Mouse (Mus musculus) ES-Bruce4 (cell line): ENCODE results near the gene Inpp4b. TPM values are rescaled to one million over a fixed set of nuclear protein-coding genes. Genes with fewer than 3 reads are reported as not detected.

Experiments used
- H3K27ac ChIP-seq: 2 replicates; pipeline ENCODE4 v1.5.1; 2012; ENCODE audit warnings: low read length, inconsistent platforms; ENCODE audit not compliant: insufficient read depth
- H3K27me3 ChIP-seq: 2 replicates; pipeline ENCODE4 v1.6.1; 2012; ENCODE audit warnings: mild to moderate bottlenecking, low read length, inconsistent platforms; ENCODE audit not compliant: control insufficient read depth, poor library complexity, insufficient read depth, severe bottlenecking
- H3K36me3 ChIP-seq: 2 replicates; pipeline ENCODE4 v1.6.1; 2012; ENCODE audit warnings: inconsistent platforms, mild to moderate bottlenecking, low read length, moderate library complexity; ENCODE audit not compliant: control insufficient read depth, poor library complexity, insufficient read depth, severe bottlenecking
- H3K4me1 ChIP-seq: one replicate; pipeline ENCODE4 v1.8.1; 2011; ENCODE audit warnings: low read length; ENCODE audit not compliant: control insufficient read depth, insufficient read depth
- H3K4me3 ChIP-seq: 2 replicates; pipeline ENCODE4 v1.5.1; 2011; ENCODE audit warnings: low read depth, mild to moderate bottlenecking, low read length
- H3K9ac ChIP-seq: 2 replicates; pipeline ENCODE4 v1.6.1; 2012; ENCODE audit warnings: low read depth, mild to moderate bottlenecking, inconsistent platforms; ENCODE audit not compliant: poor library complexity, severe bottlenecking
- H3K9me3 ChIP-seq: replicated peaks from 2 replicates; pipeline ENCODE4 v1.6.1; 2012; ENCODE audit warnings: mild to moderate bottlenecking, low read length, inconsistent platforms; ENCODE audit not compliant: control insufficient read depth, poor library complexity, insufficient read depth, severe bottlenecking
- CTCF ChIP-seq: IDR thresholded peaks from one replicate; pipeline ENCODE4 v1.8.1; 2011; ENCODE audit warnings: low read depth, low read length
- EP300 ChIP-seq: IDR thresholded peaks from 2 replicates; pipeline ENCODE4 v1.6.1; 2011; ENCODE audit warnings: low read depth, low read length; ENCODE audit not compliant: insufficient read depth
- POLR2A ChIP-seq: IDR thresholded peaks from one replicate; pipeline ENCODE4 v1.8.1; 2011; ENCODE audit warnings: low read length; ENCODE audit not compliant: insufficient read depth
- polyA plus RNA-seq: library from polyadenylated mRNA; stranded (reverse); fragments of >200 nt; gene quantifications from 2 replicates; pipeline ENCODE4 v1.2.4, GENCODE M21; 2011; ENCODE audit warnings: low read depth; ENCODE audit not compliant: missing spikeins, insufficient read depth, insufficient read length

Inpp4b gene
- polyA plus RNA-seq, 1 experiment, result not detected

DNA sequence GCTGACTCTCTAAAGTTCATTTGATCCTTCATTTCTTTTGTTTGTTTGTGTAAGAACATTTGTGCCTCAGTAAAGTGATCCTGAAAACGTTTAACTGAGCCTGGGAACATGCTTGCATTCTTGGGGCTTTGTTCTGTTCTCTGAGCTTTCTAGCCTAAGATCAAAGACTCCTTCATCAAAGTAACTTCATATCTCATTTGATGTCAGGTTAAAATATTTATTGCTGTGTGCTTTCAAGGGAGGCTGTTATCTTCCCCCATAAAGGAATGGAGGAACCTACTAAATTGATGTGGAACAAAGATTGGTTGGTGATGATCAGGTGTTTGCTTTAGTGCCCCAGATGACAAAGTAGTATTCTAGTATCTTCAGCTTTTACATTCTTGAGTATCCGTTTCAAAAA, 352.5 kb downstream of the Inpp4b start:
- no peaks in the 10 kb centered on the region for H3K36me3 ChIP-seq
- TF ChIP-seq CTCF (no peak), EP300 (no peak), POLR2A (no peak)

GRCm38 (mm10) chr8:81702038-81702437, 359.7 kb downstream of the Inpp4b start:
- H3K27me3 ChIP-seq, result no peaks in the 10 kb centered on the region
- no peaks in the 10 kb centered on the region for H3K36me3 ChIP-seq
- TF ChIP-seq EP300, result no peak
- no peaks in the 10 kb centered on the region for H3K4me1 ChIP-seq
- H3K27ac ChIP-seq, result no peak overlapping the region
- no peak overlapping the region for H3K4me3 ChIP-seq
- H3K9ac ChIP-seq, result no peak overlapping the region
- H3K9me3 ChIP-seq, result no peaks in the 10 kb centered on the region

More for the DNA sequence above, 352.5 kb downstream of the Inpp4b start:
- Histone ChIP-seq H3K9ac (no peak overlapping the region), H3K9me3 (no peaks in the 10 kb centered on the region), H3K27me3 (no peaks in the 10 kb centered on the region), H3K4me1 (no peaks in the 10 kb centered on the region), H3K4me3 (no peak overlapping the region), H3K27ac (no peak overlapping the region)

DNA sequence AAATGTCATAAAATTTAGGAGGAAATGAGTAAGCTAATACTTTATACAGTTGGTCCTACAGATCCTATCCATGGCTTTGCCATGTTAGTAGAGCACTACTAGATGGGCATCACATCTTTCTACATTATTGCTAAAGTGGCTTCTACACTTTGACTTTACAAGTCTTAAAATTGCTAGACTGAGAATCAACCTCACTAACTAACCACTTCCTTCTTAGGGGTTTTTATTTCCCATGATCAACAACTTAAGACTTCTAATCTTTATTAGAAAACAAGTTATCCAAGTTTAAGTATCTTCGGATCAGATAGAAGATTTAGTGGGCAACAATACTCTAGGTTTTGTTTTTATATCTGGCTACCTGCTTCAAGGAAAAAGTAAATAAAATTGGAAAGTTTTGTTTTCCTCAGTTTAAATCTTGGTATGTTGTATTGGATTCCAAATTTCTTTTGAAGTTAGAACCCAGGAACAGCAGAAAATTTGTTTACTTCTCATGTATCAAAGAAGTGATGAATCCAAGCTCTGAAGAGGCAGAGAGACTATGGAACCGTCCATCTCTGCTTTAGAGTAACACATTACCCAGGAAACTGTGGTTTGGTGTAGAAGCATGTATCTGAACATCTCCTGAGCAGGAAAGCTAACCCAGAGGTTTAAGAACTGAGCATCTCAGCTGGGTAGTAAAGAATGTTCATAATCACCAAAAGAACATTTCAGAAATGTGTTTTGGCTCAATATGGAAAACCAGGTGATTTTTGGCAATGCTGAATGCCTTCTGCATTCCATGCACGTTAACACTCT, 361.4 kb downstream of the Inpp4b start:
- Histone ChIP-seq H3K36me3 (no peaks in the 10 kb centered on the region), H3K9ac (no peak overlapping the region), H3K4me1 (no peaks in the 10 kb centered on the region), H3K27ac (no peak overlapping the region), H3K27me3 (no peaks in the 10 kb centered on the region), H3K4me3 (no peak overlapping the region), H3K9me3 (no peaks in the 10 kb centered on the region)
- TF ChIP-seq EP300 (no peak), POLR2A (no peak), CTCF (no peak)

DNA sequence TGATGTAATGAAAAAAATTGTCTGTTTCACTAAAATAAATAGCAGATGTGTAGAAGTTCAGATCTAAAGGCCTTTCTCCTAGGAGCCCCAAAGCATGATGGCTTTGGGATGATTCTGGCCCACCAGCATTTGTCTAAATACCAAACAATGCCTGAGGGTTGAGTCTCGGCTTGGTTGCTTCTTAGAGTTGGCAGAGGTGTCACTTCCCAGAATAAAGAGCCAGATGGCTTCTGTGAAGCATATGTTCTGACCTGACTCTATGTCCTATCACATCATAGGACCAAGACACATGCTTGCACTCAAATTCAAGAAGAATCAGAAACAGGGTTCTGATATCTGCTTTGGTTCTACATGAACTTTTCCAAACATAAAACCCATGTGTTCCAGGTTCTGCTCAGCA, 365.1 kb downstream of the Inpp4b start:
- H3K4me3 ChIP-seq, result no peak overlapping the region
- no peaks in the 10 kb centered on the region for H3K9me3 ChIP-seq
- no peaks in the 10 kb centered on the region for H3K27me3 ChIP-seq
- H3K9ac ChIP-seq, result no peak overlapping the region
- H3K4me1 ChIP-seq, result no peaks in the 10 kb centered on the region
- TF ChIP-seq EP300 (no peak), POLR2A (no peak), CTCF (no peak)
- H3K36me3 ChIP-seq, result no peaks in the 10 kb centered on the region
- H3K27ac ChIP-seq, result no peak overlapping the region

- Histone ChIP-seq H3K4me3 (no peak overlapping the region), H3K36me3 (no peaks in the 10 kb centered on the region), H3K27ac (no peak overlapping the region), H3K9me3 (no peaks in the 10 kb centered on the region), H3K9ac (no peak overlapping the region), H3K4me1 (no peaks in the 10 kb centered on the region), H3K27me3 (no peaks in the 10 kb centered on the region)
- TF ChIP-seq CTCF, result no peak
- TF ChIP-seq POLR2A, result no peak
- no peak for TF ChIP-seq EP300
Measured at GRCm38 (mm10) chr8:81731332-81731731, 389.0 kb downstream of the Inpp4b start.

GRCm38 (mm10) chr8:81735655-81736054, 393.3 kb downstream of the Inpp4b start:
- Histone ChIP-seq H3K4me3 (no peak overlapping the region), H3K27ac (no peak overlapping the region), H3K36me3 (no peaks in the 10 kb centered on the region), H3K9ac (no peak overlapping the region), H3K27me3 (no peaks in the 10 kb centered on the region), H3K4me1 (no peaks in the 10 kb centered on the region), H3K9me3 (no peaks in the 10 kb centered on the region)
- no peak for TF ChIP-seq POLR2A
- TF ChIP-seq CTCF, result no peak
- no peak for TF ChIP-seq EP300
